Mouse (Mus musculus) gonadal fat pad, adult 2 months (tissue): ENCODE results near the gene Mettl16. TPM values are rescaled to one million over a fixed set of nuclear protein-coding genes. Genes with fewer than 3 reads are reported as not detected.
A peak's percentile ranks its signal among the peaks of the same experiment; 100 is the strongest.

Experiments used
- DNase-seq: peaks from one replicate; pipeline ENCODE4 v3.0.0-alpha.2; 2012; ENCODE audit warnings: low read depth
- polyA plus RNA-seq: library from polyadenylated mRNA; depleted of rRNA; stranded (reverse); fragments of >200 nt; gene quantifications from 2 replicates; pipeline ENCODE4 v1.2.3, GENCODE M21; 2012

Gene Mettl16
- polyA plus RNA-seq, 1 experiment = 3.9 TPM

GRCm38 (mm10) chr11:74831606-74832451 is 61.2 kb downstream of the Mettl16 start:
- DNase-seq = peak; percentile 69

GRCm38 (mm10) chr11:74832503-74833143 is 62.0 kb downstream of the Mettl16 start:
- no peak for DNase-seq

GRCm38 (mm10) chr11:74833536-74834358 is 63.1 kb downstream of the Mettl16 start:
- DNase-seq = no peak

GRCm38 (mm10) chr11:74834359-74834638 is 63.7 kb downstream of the Mettl16 start:
- DNase-seq = no peak

GRCm38 (mm10) chr11:74834650-74835277 is 64.1 kb downstream of the Mettl16 start:
- no peak for DNase-seq

GRCm38 (mm10) chr11:74835593-74836224 is 65.1 kb downstream of the Mettl16 start:
- DNase-seq = no peak

- DNase-seq = no peak
Observed at GRCm38 (mm10) chr11:74836225-74837055, 65.8 kb downstream of the Mettl16 start.

GRCm38 (mm10) chr11:74837056-74837693 is 66.5 kb downstream of the Mettl16 start:
- no peak for DNase-seq

- peak; percentile 51 for DNase-seq
Observed at GRCm38 (mm10) chr11:74837694-74838431, 67.2 kb downstream of the Mettl16 start.

- DNase-seq = no peak
Observed at GRCm38 (mm10) chr11:74838441-74838840, 67.8 kb downstream of the Mettl16 start.

- DNase-seq = no peak
Observed at GRCm38 (mm10) chr11:74838971-74839370, 68.3 kb downstream of the Mettl16 start.

GRCm38 (mm10) chr11:74839860-74840715 is 69.5 kb downstream of the Mettl16 start:
- DNase-seq = no peak

GRCm38 (mm10) chr11:74840739-74841138 is 70.1 kb downstream of the Mettl16 start:
- DNase-seq = no peak

- DNase-seq = no peak
Observed at GRCm38 (mm10) chr11:74841366-74841765, 70.7 kb downstream of the Mettl16 start.

- no peak for DNase-seq
Observed at GRCm38 (mm10) chr11:74842045-74842444, 71.4 kb downstream of the Mettl16 start.

GRCm38 (mm10) chr11:74842656-74843434 is 72.2 kb downstream of the Mettl16 start:
- DNase-seq = no peak

GRCm38 (mm10) chr11:74843435-74843714 is 72.7 kb downstream of the Mettl16 start:
- DNase-seq = no peak

- no peak for DNase-seq
Observed at GRCm38 (mm10) chr11:74843761-74844160, 73.1 kb downstream of the Mettl16 start.
